In the genomic region with DNA sequence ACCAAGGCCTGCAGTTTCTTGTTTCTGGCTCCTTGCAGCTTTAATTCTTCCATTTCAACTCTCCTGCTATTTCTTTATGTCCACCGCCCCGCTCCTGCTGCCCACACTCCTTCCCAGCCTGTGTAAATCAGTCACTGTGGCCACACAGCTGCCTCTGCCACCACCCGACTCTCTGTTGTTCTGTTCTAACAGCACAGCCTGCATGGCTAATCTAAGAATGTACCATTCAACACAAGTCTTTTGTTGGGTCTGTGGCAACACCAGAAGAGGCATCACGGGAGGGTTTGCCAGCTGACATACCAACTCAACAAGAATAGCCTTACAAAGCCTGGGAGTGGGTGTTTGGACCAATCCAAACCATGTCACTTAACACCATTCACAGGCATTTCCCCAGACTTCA, we compare ENCODE assay signal across 12 mouse cellular contexts.
A peak's percentile ranks its signal among the peaks of the same experiment; 100 is the strongest.
DNase-seq lines count a peak whose midpoint lies in the region.
"Had no signal": no experiment of that assay in that cellular context is flagged by ENCODE, and none has a peak within 500 bp of the region (broad histone marks: within the 10 kb centered on the region; RNA-seq: fewer than 3 reads in every experiment).

No protein-coding gene starts in this region.

- intact Hi-C loops in left cerebral cortex, postnatal 4 days (cut with DNase I) = no loop called here
- intact Hi-C loops in gastrocnemius, postnatal 14 days (cut with DNase I; ENCODE audit: low total_unique reads) = no loop called here

- peak; percentile 5 for DNase-seq in embryo, embryonic 10.5 days (ENCODE audit: low spot score)
- no peak for DNase-seq in embryo, embryonic 9.5 days (ENCODE audit: extremely low spot score)
- peak; percentile 58 for DNase-seq in right cerebral cortex, adult 18-20 months
- no peak for DNase-seq in right cerebral cortex, postnatal 4 days
- DNase-seq in left cerebral cortex, postnatal 4 days = peak; percentile 6
- no peak for DNase-seq in urinary bladder, postnatal 25 days (ENCODE audit: low spot score)
- DNase-seq in gastrocnemius, postnatal 14 days = no peak
- no peak for DNase-seq in kidney, adult 9 months
- DNase-seq: cerebellum, adult 11 months; heart, postnatal 36 days; kidney, postnatal 4 days; liver, embryonic 13.5 days had no signal

Comparison
In these comparisons a context has a peak if more than half of its experiments do, and no peak if none do; other contexts are left out.
1. DNase-seq: peak in embryo, embryonic 10.5 days (single experiment), right cerebral cortex, adult 18-20 months (single experiment) and left cerebral cortex, postnatal 4 days (single experiment); none in embryo, embryonic 9.5 days (single experiment), right cerebral cortex, postnatal 4 days (single experiment), urinary bladder, postnatal 25 days (single experiment), gastrocnemius, postnatal 14 days (single experiment) and kidney, adult 9 months (single experiment).